31 mouse cellular contexts compared by ENCODE assay signal in the genomic region with DNA sequence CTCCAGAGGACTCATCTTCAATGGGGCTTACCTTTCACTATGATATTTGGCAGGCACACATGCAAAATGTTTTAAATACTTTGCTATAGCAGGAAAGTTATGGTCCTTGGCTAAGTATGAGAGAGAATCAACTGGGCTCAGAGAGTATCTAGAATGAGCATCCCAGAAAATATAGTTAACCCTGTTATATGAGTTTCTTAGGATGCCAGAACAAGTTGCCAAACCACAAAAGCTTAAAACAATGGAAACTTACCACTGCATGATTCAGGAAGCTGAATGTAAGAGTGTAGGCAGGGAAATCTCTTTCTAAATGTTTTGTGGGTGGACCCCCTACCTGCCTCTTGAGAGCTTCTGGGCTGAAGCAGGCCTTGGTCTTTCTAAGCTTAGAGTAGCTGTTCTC.
DNase-seq lines count a peak whose midpoint lies in the region; ATAC-seq and TF ChIP-seq lines count a peak whose summit lies in the region.
"Had no signal": no experiment of that assay in that cellular context is flagged by ENCODE, and none has a peak within 500 bp of the region (broad histone marks: within the 10 kb centered on the region; RNA-seq: fewer than 3 reads in every experiment).

No protein-coding gene starts in this region.

- no peaks in the 10 kb centered on the region for H3K36me3 ChIP-seq in embryonic facial prominence, embryonic 14.5 days (ENCODE audit: control insufficient read depth, insufficient read depth, low read length)
- no peaks in the 10 kb centered on the region for H3K36me3 ChIP-seq in embryonic facial prominence, embryonic 10.5 days (replicated peaks)
- no peaks in the 10 kb centered on the region for H3K36me3 ChIP-seq in limb, embryonic 14.5 days (ENCODE audit: control insufficient read depth, insufficient read depth, low read length)
- H3K36me3 ChIP-seq in limb, embryonic 10.5 days: no peaks in the 10 kb centered on the region
- H3K36me3 ChIP-seq: embryonic facial prominence, embryonic 15.5 days; G1E; heart, embryonic 10.5 days; heart, embryonic 13.5 days had no signal

- no peak overlapping the region for H3K4me2 ChIP-seq in embryonic facial prominence, embryonic 14.5 days (ENCODE audit: low read depth, low read length)
- no peak overlapping the region for H3K4me2 ChIP-seq in limb, embryonic 14.5 days (replicated peaks; ENCODE audit: low read depth, low read length, severe bottlenecking)
- H3K4me2 ChIP-seq: embryonic facial prominence, embryonic 15.5 days; heart, embryonic 13.5 days; hindbrain, embryonic 14.5 days had no signal

- no peaks in the 10 kb centered on the region for H3K4me1 ChIP-seq in embryonic facial prominence, embryonic 14.5 days (ENCODE audit: control insufficient read depth, insufficient read depth, low read length)
- no peaks in the 10 kb centered on the region for H3K4me1 ChIP-seq in embryonic facial prominence, embryonic 10.5 days
- no peaks in the 10 kb centered on the region; the same call in 1 of the 2 replicates for H3K4me1 ChIP-seq in limb, embryonic 14.5 days (ENCODE audit: control insufficient read depth, insufficient read depth, low read length)
- no peaks in the 10 kb centered on the region for H3K4me1 ChIP-seq in limb, embryonic 10.5 days
- H3K4me1 ChIP-seq: embryonic facial prominence, embryonic 15.5 days; heart, embryonic 10.5 days; heart, embryonic 13.5 days had no signal

- H3K4me3 ChIP-seq in embryonic facial prominence, embryonic 14.5 days (ENCODE audit: low read depth, low read length): no peak overlapping the region
- no peak overlapping the region for H3K4me3 ChIP-seq in embryonic facial prominence, embryonic 10.5 days
- H3K4me3 ChIP-seq in limb, embryonic 14.5 days (replicated peaks; ENCODE audit: low read length): no peak overlapping the region
- H3K4me3 ChIP-seq in limb, embryonic 10.5 days: no peak overlapping the region
- H3K4me3 ChIP-seq: embryonic facial prominence, embryonic 15.5 days; heart, adult 2 months; heart, embryonic 10.5 days; heart, embryonic 13.5 days had no signal

- H3K9ac ChIP-seq in embryonic facial prominence, embryonic 14.5 days (ENCODE audit: low read depth, low read length): no peak overlapping the region
- H3K9ac ChIP-seq in limb, embryonic 14.5 days (ENCODE audit: low read depth, low read length, severe bottlenecking): no peak overlapping the region
- H3K9ac ChIP-seq: embryonic facial prominence, embryonic 15.5 days; forebrain, postnatal 0 days; heart, embryonic 13.5 days; hindbrain, embryonic 14.5 days had no signal

- no peaks in the 10 kb centered on the region for H3K9me3 ChIP-seq in embryonic facial prominence, embryonic 14.5 days (ENCODE audit: control insufficient read depth, low read length)
- no peaks in the 10 kb centered on the region for H3K9me3 ChIP-seq in embryonic facial prominence, embryonic 10.5 days
- H3K9me3 ChIP-seq in limb, embryonic 14.5 days (ENCODE audit: control insufficient read depth, low read length): no peaks in the 10 kb centered on the region
- no peaks in the 10 kb centered on the region for H3K9me3 ChIP-seq in limb, embryonic 10.5 days (replicated peaks)
- H3K9me3 ChIP-seq: embryonic facial prominence, embryonic 15.5 days; G1E; heart, embryonic 10.5 days; heart, embryonic 13.5 days had no signal

- DNase-seq in embryonic facial prominence, embryonic 14.5 days (ENCODE audit: low spot score): peak; percentile 50
- no peak for DNase-seq in embryonic facial prominence, embryonic 10.5 days (ENCODE audit: low spot score)
- DNase-seq in limb, embryonic 14.5 days (ENCODE audit: low spot score): peak; percentile 58
- no peak for DNase-seq in limb, embryonic 10.5 days (ENCODE audit: low spot score)
- peak; percentile 34 for DNase-seq in brain, adult 2 months (ENCODE audit: low read depth, low spot score)
- DNase-seq in kidney, postnatal 4 days: no peak
- DNase-seq in retina, postnatal 1 day: no peak
- DNase-seq: adrenal gland, adult 8-10 months; adrenal gland, postnatal 25 days; B cell, adult 2 months; cerebellum, adult 11 months; cerebellum, adult 2 months; cerebellum, adult 9-11 months; cerebellum, postnatal 25 days; embryo, embryonic 11 days; forebrain, postnatal 0 days; gastrocnemius, postnatal 25 days; heart, adult 2 months; heart, postnatal 14 days; heart, postnatal 4 days had no signal

- no peak for ATAC-seq in embryonic facial prominence, embryonic 14.5 days (ENCODE audit: low read depth)
- peak; percentile 26; the same call in 1 of the 2 replicates for ATAC-seq in limb, embryonic 14.5 days (ENCODE audit: low FRiP score, low read depth)
- ATAC-seq in granulocyte monocyte progenitor cell, adult 5-6 weeks (replicated peaks; ENCODE audit: poor library complexity, severe bottlenecking): no peak
- ATAC-seq: forebrain, embryonic 14.5 days; forebrain, postnatal 0 days; hindbrain, postnatal 0 days; inflammation-experienced regulatory T-cells, adult 6 months; intestine, embryonic 16.5 days had no signal

- no peaks in the 10 kb centered on the region for H3K27me3 ChIP-seq in embryonic facial prominence, embryonic 14.5 days (replicated peaks; ENCODE audit: control insufficient read depth, insufficient read depth, low read length)
- H3K27me3 ChIP-seq in embryonic facial prominence, embryonic 10.5 days (replicated peaks; ENCODE audit: low read depth, poor library complexity, severe bottlenecking): no peaks in the 10 kb centered on the region
- no peaks in the 10 kb centered on the region for H3K27me3 ChIP-seq in limb, embryonic 14.5 days (ENCODE audit: control insufficient read depth, insufficient read depth, low read length)
- H3K27me3 ChIP-seq in limb, embryonic 10.5 days (ENCODE audit: low read depth, poor library complexity, severe bottlenecking): no peaks in the 10 kb centered on the region
- H3K27me3 ChIP-seq: CH12.LX; embryonic facial prominence, embryonic 15.5 days; heart, embryonic 13.5 days had no signal

- no peak for TF ChIP-seq POLR2A in limb, embryonic 14.5 days (IDR thresholded peaks at IDR 0.05; ENCODE audit: borderline replicate concordance, extremely low read depth, insufficient read depth, insufficient read length)

- no peak overlapping the region for H3K27ac ChIP-seq in embryonic facial prominence, embryonic 14.5 days (replicated peaks; ENCODE audit: low read depth, low read length)
- H3K27ac ChIP-seq in embryonic facial prominence, embryonic 10.5 days (replicated peaks): no peak overlapping the region
- H3K27ac ChIP-seq in limb, embryonic 14.5 days (replicated peaks; ENCODE audit: low read depth, low read length): no peak overlapping the region
- no peak overlapping the region for H3K27ac ChIP-seq in limb, embryonic 10.5 days
- H3K27ac ChIP-seq: embryonic facial prominence, embryonic 15.5 days; heart, adult 2 months; heart, embryonic 10.5 days; heart, embryonic 13.5 days; hindbrain, embryonic 14.5 days; hindbrain, postnatal 0 days had no signal

Comparison
In these comparisons a context has a peak if more than half of its experiments do, and no peak if none do; other contexts are left out.
1. DNase-seq: peak in embryonic facial prominence, embryonic 14.5 days (single experiment), limb, embryonic 14.5 days (single experiment) and brain, adult 2 months (single experiment); none in embryonic facial prominence, embryonic 10.5 days (single experiment), limb, embryonic 10.5 days (single experiment), kidney, postnatal 4 days (0 of 2) and retina, postnatal 1 day (single experiment).